Mouse (Mus musculus) hematopoietic multipotent progenitor cell, adult 10-12 weeks (in vitro differentiated cells): ENCODE data around the gene Mpc1. TPM values are rescaled to one million over a fixed set of nuclear protein-coding genes. Genes with fewer than 3 reads are reported as not detected.

ENCODE experiments used
- polyA plus RNA-seq: library from polyadenylated mRNA; stranded (reverse); fragments of >175 nt; gene quantifications from 2 replicates; pipeline ENCODE4 v1.2.3, GENCODE M21; 2012; ENCODE audit warnings: low replicate concordance

Mpc1 gene
- polyA plus RNA-seq, result 10.0 and 15.6 TPM in 2 replicates

GRCm38 (mm10) chr17:8282821-8283525, at the start of gene Mpc1:
TSS of gene Mpc1 (plus strand) at chr17:8282904.

GRCm38 (mm10) chr17:8235743-8236142, 47.0 kb upstream of the Mpc1 start, which contains the start of gene Ccr6:
TSS of gene Ccr6 (plus strand) at chr17:8236043.

GRCm38 (mm10) chr17:8310838-8311614, 28.3 kb downstream of the Mpc1 start, which contains the start of gene Sft2d1:
TSS of gene Sft2d1 (plus strand) at chr17:8311102.

GRCm38 (mm10) chr17:8337159-8337558, 54.5 kb downstream of the Mpc1 start, which contains the start of gene Prr18:
TSS of gene Prr18 (plus strand) at chr17:8337459.

Other genes starting within 250 kb of the Mpc1 start
- gene Gm49673, start 135.1 kb upstream of the Mpc1 start, polyA plus RNA-seq, result 0.43 TPM in 1 of 2 replicates, not detected in the other
- gene Rnaset2a, start 134.8 kb upstream of the Mpc1 start, polyA plus RNA-seq, result 81.7 and 147 TPM in 2 replicates
- gene Fgfr1op, start 117.4 kb upstream of the Mpc1 start, polyA plus RNA-seq, result 3.5 and 10.9 TPM in 2 replicates
- 4.8 and 20.4 TPM in 2 replicates for gene Ccr6, start 46.9 kb upstream of the Mpc1 start, polyA plus RNA-seq
- 91.1 and 172 TPM in 2 replicates for gene Sft2d1, start 28.2 kb downstream of the Mpc1 start, polyA plus RNA-seq
- gene Prr18, start 54.6 kb downstream of the Mpc1 start, polyA plus RNA-seq, result 0.99 and 3.0 TPM in 2 replicates
- gene T2, start 73.1 kb downstream of the Mpc1 start, polyA plus RNA-seq, result not detected in 2 replicates
- gene T, start 151.5 kb downstream of the Mpc1 start, polyA plus RNA-seq, result not detected in 2 replicates
- gene Pde10a, start 242.5 kb downstream of the Mpc1 start, polyA plus RNA-seq, result 1.3 TPM in 1 of 2 replicates, not detected in the other